Mouse (Mus musculus) midbrain, postnatal 0 days (tissue): Measurements from ENCODE around the gene Asb18. TPM values are rescaled to one million over a fixed set of nuclear protein-coding genes. Genes with fewer than 3 reads are reported as not detected.

Experiments
- ATAC-seq: fragments of 200-750 bp; cut with Nextera tagmentation; 2 replicates; pipeline ENCODE4 v1.8.0; 2017; ENCODE audit warnings: moderate number of reproducible peaks, mild to moderate bottlenecking, moderate TSS enrichment, moderate library complexity; ENCODE audit not compliant: low FRiP score
- DNase-seq: peaks from one replicate; pipeline ENCODE4 v3.0.0-alpha.2; 2015; ENCODE audit warnings: low spot score
- H3K27ac ChIP-seq: fragments of 300-500 bp; sonication (generic); 2 replicates; pipeline ENCODE4 v1.5.1; 2014; ENCODE audit warnings: low read depth, mild to moderate bottlenecking, low read length, mixed read lengths
- H3K27me3 ChIP-seq: fragments of 300-500 bp; sonication (generic); 2 replicates; pipeline ENCODE4 v1.6.1; 2014; ENCODE audit warnings: low read length, control low read depth, mixed read lengths; ENCODE audit not compliant: insufficient read depth
- H3K36me3 ChIP-seq: fragments of 300-500 bp; sonication (generic); 2 replicates; pipeline ENCODE4 v1.6.1; 2014; ENCODE audit warnings: low read length, control low read depth, mixed read lengths; ENCODE audit not compliant: insufficient read depth
- H3K4me1 ChIP-seq: fragments of 300-500 bp; sonication (generic); 2 replicates; pipeline ENCODE4 v1.6.1; 2014; ENCODE audit warnings: mild to moderate bottlenecking, control low read depth, antibody characterized with exemption, low read length, mixed read lengths; ENCODE audit not compliant: insufficient read depth
- H3K4me2 ChIP-seq: fragments of 300-500 bp; sonication (generic); 2 replicates; pipeline ENCODE4 v1.6.1; 2014; ENCODE audit warnings: low read depth, mild to moderate bottlenecking, low read length, mixed read lengths; ENCODE audit not compliant: poor library complexity, severe bottlenecking
- H3K4me3 ChIP-seq: fragments of 300-500 bp; sonication (generic); 2 replicates; pipeline ENCODE4 v1.5.1; 2014; ENCODE audit warnings: low read depth, mild to moderate bottlenecking, low read length, moderate library complexity
- H3K9ac ChIP-seq: fragments of 300-500 bp; sonication (generic); replicated peaks from 2 replicates; pipeline ENCODE4 v1.6.1; 2014; ENCODE audit warnings: mild to moderate bottlenecking, low read length, moderate library complexity, mixed read lengths; ENCODE audit not compliant: poor library complexity, severe bottlenecking
- H3K9me3 ChIP-seq: fragments of 300-500 bp; sonication (generic); 2 replicates; pipeline ENCODE4 v1.6.1; 2016; ENCODE audit warnings: low read length, control low read depth
- CTCF ChIP-seq: IDR thresholded peaks from 2 replicates; pipeline ENCODE4 v1.5.1; 2016; ENCODE audit warnings: antibody characterized with exemption, mild to moderate bottlenecking
- WGBS: fragments of 180-500 bp; shearing (Covaris S2); extraction: QIAGEN DNeasy Blood & Tissue Kit; methylation state at CpG from one replicate; pipeline ENCODE4 v1.1.7; 2014; 5-methylcytosine and 5-hydroxymethylcytosine counted together
- polyA plus RNA-seq: library from polyadenylated mRNA; unstranded; fragments of >200 nt; fragmentation: Nextera tagmentation; extraction: Ambion mirVana; gene quantifications from 2 replicates; pipeline ENCODE4 v1.2.1, GENCODE M21; 2015
- total RNA-seq: library from RNA; depleted of rRNA; stranded (reverse); fragments of >200 nt; gene quantifications from 2 replicates; pipeline ENCODE4 v1.2.3, GENCODE M21; 2014; rRNA removed

Gene Asb18
- total and polyA plus RNA-seq, 2 experiments from 2014 or later = 0.39 to 1.6 TPM

GRCm38 (mm10) chr1:89901381-89901780 lies 113.1 kb downstream of the Asb18 start:
- no peaks in the 10 kb centered on the region for H3K4me1 ChIP-seq
- ATAC-seq (no peak), DNase-seq (no peak)
- H3K27me3 ChIP-seq = no peaks in the 10 kb centered on the region
- WGBS = 84% methylated on average over 4 of the region's 4 CpGs
- TF ChIP-seq CTCF = no peak
- H3K4me2 ChIP-seq = no peak overlapping the region
- no peak overlapping the region for H3K27ac ChIP-seq
- H3K9me3 ChIP-seq = no peaks in the 10 kb centered on the region
- H3K9ac ChIP-seq = no peak overlapping the region
- H3K36me3 ChIP-seq = peaks cover 7% of the 10 kb centered on the region
- no peak overlapping the region for H3K4me3 ChIP-seq

Other genes with a start within 250 kb of the Asb18 start
- 9.9 and 10.8 TPM in 2 replicates for gene Gbx2, start 83.5 kb downstream of the Asb18 start, total RNA-seq
- gene Gbx2, start 83.5 kb downstream of the Asb18 start, polyA plus RNA-seq = 15.2 and 22.8 TPM in 2 replicates
- gene Iqca, start 138.7 kb upstream of the Asb18 start, total RNA-seq = 2.7 TPM in 1 of 2 replicates, not detected in the other
- 0.55 and 0.83 TPM in 2 replicates for gene Iqca, start 138.7 kb upstream of the Asb18 start, polyA plus RNA-seq
- gene Ackr3, start 189.3 kb upstream of the Asb18 start, total RNA-seq = 7.9 and 9.6 TPM in 2 replicates
- gene Ackr3, start 189.3 kb upstream of the Asb18 start, polyA plus RNA-seq = 4.5 and 5.7 TPM in 2 replicates